Mouse (Mus musculus) natural killer cell, adult 2 months (primary cell): ENCODE measurements around the gene Plac9a.
"Not testable (repeated sequence)": the region's sequence is repeated elsewhere in the genome, so short reads cannot be mapped to it uniquely, and the experiment has no call there.

ENCODE experiments used
- DNase-seq, 2 experiments: peaks; one replicate each; pipeline ENCODE4 v3.0.0; 2022; ENCODE audit warnings: low spot score in 2 of 2

Gene Plac9a

GRCm38 (mm10) chr14:25865251-25865650, 37.6 kb downstream of the Plac9a start:
- no peak for DNase-seq

DNA sequence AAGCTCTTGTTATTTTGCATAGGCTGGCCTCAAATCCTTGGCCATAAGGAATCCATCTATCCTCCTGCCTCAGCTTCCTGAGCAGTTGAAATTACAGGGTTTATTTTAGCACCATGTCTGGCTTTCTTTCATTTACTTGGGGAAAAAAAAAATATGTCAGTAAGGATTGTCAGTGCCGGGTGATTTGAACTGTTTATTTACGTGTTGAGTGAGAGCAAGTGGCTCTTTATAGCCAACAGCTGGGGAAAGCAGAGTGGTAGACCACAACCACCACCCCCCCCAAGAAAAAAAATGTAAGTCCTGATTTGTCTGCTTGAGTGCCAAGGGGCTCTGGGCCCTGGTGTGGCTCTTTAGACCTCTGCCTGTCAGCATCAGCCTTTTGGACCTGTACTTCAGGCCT, 39.2 kb downstream of the Plac9a start:
- no peak for DNase-seq

DNA sequence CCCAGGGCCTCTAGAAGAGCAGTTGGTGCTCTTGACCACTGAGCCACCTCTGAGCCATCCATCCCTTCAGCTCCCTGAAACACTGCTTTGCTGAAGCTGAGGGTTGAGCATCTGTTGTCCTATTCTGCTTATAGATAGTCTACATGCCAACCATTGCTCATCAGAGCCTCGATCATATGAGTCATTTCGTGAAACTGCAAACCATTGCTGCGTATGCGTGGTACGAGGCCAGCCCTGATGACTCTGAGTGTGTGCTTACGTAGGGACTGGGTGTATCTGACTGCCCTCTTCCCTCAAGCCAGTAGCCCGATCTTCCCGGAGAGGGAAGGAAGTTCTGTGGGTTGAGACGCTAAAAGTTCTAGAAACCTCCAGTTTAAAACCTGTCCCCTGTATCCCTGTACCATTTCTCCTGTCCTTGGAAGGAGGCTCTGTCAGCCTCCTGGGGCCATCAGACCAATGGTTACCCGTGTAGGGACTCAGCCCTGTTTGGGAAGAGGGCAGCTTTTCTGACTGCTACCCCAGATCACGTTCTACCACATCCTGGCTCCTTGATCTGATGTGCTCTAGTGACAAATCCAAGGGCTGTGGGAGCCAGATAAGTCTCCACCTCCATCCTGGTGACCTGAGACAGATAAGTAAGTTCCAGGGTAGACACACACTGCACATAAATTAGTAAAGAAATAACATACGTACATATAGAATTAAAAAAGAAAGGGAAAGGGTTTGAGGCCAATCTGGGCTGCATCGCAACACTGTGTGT, 40.9 kb downstream of the Plac9a start:
- DNase-seq = no peak

DNA sequence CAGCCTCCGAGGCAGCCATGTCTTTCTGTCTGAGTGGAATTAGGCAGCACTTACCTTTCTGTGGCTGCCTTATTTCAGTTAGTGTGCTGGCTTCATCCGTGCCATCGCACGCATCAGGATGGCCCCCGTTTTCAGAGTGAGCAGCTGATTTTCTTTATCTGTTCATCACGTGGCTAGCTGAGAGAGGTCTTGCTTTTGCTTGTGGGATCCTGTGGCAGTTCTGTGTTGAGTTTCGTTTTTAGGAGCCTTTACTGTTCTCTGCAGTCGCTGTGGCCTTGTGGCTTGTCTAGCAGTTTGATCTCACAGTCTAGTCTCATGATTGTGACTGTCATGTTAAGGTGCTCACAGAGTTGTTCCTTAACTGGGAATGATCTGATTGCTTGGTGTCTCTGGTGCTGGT, 45.0 kb downstream of the Plac9a start:
- peak; percentile 62 to 70 for DNase-seq

GRCm38 (mm10) chr14:25857168-25857621, 45.7 kb downstream of the Plac9a start:
- peak; percentile 66 to 80 for DNase-seq

- DNase-seq = peak; percentile 53 to 56
Observed at GRCm38 (mm10) chr14:25855241-25855885, 47.5 kb downstream of the Plac9a start.

DNA sequence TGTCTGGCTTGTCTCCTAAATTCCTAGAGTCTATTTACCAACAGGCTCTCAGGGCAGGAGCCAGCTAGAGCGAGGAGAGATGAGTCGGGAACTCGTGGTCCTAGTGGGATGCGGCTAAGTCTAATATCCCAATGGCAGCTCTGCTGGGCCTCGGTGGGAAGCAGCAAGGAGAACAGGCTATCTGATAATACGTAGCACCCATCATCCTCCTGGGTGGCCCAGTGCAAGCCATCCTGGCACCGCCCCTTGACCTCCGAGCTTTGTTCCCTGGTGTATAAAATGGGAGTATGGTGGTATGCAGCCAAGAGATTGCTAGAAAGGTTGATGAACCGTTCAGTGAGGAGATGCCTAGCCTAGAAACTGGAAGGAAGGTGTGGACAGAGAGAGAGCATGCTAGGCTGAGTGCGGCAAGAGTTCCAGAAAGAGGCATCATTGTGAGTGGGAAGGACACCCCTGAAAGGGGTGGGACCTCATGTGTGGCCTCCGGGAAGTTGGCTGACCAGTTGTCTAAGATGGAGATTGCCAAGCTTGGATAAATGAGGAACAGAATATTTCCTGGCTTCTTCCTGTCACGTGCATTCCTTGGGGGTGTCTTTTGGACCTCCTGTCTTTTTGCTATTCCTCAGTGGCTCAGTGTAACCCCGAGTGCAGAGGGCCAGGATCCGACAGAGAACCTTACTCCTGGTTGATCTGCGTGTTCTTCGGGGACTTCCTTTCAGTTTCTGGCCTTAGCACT, 49.0 kb downstream of the Plac9a start:
- no peak for DNase-seq

DNA sequence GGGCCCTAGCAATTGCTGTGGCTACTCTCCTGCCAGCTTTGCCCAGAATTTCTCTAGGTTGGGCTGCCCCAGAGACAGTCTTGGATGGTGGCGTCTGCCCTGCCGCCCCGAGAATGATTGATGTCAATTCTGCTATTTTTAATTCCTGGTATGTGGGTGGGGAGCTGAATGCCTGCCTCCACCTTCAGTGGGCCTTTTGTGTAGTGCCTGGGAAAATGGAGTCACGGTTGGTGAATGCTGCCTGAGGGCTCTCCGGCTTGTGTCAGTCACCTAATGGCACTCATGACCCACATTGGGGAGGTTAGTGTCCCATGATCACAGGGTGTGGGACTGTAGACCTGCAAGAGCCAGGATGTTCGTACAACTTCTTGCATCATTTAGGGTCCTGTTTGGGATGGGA, 49.6 kb downstream of the Plac9a start:
- DNase-seq = no peak

DNA sequence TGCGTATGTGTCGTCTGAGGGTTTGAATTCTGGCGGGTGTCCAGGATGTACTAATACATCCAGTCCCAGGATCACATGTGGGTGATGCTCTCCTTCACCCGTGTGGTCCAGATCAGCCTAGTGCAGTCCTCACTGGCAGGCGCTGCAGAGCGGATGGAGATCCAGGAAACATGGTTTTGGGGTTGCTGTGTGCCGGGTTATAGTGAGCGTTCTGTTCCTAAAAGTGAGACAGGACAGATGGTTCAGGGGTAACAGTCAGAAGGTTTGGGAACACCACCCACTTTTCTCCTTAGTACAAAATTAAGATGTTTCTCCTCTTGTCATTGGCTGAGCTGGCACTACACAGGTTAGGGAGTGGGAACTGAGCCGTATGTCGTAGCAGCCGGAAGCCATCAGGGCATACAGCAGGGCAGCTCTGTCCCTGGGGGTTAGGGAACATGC, 50.8 kb downstream of the Plac9a start:
- no peak for DNase-seq

DNA sequence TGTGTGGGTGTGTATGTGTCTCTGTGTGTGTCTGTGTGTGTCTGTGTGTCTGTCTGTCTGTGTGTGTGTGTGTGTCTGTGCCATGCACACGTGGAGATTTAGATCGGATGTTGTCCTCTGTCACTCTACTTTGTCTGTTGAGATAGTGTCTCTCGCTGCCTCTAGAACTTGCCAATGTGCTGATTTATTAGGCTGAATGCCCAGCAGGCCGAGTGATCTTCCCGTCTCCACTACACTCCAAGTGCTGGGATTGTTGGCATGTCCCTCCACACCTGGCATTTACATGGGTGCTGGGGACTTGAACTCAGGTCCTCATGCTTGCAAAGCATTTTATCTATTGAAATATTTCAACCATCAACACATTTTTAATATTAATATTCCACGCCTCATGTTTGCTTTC, 51.7 kb downstream of the Plac9a start:
- no peak for DNase-seq

DNA sequence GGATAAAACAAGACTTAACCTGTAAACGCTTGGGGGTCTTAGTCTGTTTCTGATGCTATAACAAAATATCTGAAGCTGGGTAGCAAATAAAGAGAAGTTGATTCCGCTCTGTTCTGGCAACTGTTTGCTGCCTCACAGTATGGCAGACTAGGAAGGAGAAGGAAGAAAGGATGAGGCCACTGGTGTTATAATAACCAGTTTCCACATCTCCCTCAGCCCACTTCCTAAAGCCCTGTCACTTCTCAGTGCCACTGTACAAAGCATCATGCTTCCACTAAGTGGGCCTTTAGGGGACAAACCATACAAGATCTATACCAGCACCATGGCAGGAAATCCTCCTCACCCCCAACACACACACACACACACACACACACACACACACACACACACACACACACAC, 52.5 kb downstream of the Plac9a start:
- no peak for DNase-seq

DNA sequence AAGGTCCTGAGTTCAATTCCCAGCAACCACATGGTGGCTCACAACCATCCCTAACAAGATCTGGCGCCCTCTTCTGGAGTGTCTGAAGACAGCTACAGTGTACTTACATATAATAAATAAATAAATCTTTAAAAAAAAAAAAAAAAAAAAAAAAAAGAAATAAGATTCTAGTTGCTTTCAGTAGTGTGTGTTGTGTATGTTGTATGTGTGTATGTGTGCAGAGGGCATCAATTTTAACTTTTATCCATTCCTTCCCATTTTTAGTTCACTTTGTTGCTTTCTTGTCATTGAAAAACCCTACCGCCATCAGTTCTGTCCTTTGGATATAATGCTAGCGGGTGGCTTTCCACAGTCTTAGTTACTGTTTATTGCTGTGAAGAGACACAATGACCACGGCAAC, 54.2 kb downstream of the Plac9a start:
- not testable (repeated sequence) for DNase-seq

DNA sequence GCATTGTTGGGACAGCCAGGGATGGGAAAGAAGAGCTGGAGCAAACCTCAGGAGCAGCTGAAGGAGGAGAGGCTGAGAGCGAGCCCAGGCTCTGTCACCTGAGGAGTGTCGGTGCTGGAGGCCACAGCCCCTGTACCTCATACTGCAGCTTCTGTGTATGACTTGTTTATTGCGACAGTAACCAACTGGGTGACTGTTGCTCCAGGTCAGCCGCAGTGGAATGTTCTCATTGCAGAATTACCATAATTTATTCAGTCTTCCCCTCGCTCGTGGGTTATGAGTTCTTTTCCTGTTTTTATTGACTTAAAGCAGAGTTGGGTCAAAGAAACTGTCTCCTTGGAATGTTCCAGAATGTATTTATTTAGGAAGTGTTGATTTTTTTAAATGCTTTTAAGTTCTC, 54.7 kb downstream of the Plac9a start:
- no peak for DNase-seq

- no peak for DNase-seq
Observed at GRCm38 (mm10) chr14:25847660-25848059, 55.2 kb downstream of the Plac9a start.

DNA sequence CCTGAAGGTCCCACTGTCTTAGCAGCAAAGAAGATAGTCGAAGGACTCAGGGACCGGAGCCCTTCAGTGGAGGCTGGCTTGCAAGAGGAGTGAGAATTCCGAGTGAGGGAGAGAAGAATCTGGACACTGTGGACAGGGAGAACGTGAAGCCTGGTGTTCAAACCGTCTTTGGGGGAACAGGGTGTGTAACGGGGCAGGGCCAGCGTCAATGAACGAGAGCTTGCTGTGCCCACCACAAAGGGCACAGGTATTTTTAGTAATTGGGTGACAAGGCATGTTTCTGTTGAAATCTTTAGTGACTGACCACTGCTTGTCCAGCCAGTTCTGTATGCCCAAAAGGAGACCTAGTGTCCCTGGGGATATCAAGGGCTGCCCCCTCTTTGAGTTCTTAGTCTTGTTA, 56.4 kb downstream of the Plac9a start:
- DNase-seq = no peak

GRCm38 (mm10) chr14:25845832-25846383, 57.0 kb downstream of the Plac9a start:
- no peak for DNase-seq

GRCm38 (mm10) chr14:25844372-25844771, 58.5 kb downstream of the Plac9a start:
- DNase-seq = no peak

- DNase-seq = no peak
Observed at GRCm38 (mm10) chr14:25842688-25843003, 60.3 kb downstream of the Plac9a start.

DNA sequence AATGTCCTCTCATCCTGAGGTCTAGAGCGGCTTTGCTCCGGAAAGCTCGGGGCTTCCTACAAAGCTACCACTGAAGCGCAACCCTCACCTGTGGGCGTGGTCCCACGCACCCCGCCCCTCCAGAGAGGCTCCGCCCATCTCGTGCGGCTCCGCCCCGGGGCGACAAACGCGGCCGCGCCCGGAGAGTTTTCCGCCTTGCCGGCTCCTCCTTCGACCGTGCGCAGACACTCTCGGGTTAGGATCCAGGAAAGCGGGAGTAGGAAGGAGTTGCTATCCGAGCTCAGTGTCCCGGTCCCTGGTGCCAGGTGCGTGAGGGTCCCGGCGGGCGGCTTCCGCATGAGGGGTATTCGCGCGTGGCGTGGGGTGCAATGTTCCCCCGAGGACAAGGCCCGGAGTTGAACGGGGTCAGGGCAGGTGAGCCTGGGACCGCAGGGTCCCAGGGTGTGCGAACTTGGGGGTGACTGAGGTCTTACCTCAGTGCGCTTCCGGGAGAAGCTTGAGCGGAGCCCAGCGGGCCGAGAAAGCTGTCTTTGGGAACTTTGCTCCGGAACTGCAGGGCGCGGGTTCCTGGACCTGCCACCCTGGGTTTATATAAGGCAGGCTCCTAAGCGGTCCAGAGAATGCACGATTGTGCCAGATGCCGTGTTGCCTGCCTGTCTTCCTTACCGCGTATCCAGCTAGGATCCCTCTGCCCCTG, 60.8 kb downstream of the Plac9a start, which contains the start of gene Anxa11:
Anxa11 (plus strand) TSS at position 166 of the 697 bp plus-strand sequence.
- peak; percentile 79 to 88 for DNase-seq

- DNase-seq = no peak
Observed at GRCm38 (mm10) chr14:25841579-25841978, 61.3 kb downstream of the Plac9a start.

DNA sequence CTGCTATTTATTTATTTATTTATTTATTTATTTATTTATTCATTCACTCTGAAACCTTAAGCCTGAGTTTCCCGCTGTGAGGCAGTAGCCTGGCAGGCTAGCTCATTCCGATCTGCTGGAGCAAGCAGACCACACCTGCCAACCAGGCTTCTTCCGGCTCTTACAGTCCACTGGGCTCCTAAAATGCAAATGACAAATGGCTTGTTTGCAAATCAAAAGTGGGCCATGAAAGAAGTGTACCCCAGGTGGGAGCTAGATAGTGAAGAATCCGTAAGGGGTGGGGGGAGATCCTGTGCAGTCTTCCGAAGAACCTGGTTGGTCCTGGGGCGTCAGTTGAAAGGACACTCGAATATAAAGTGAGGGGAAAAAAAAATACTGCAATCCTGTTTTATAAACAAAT, 61.9 kb downstream of the Plac9a start:
- DNase-seq = no peak

GRCm38 (mm10) chr14:25839791-25840190, 63.1 kb downstream of the Plac9a start:
- DNase-seq = no peak
